Mouse (Mus musculus): ENCODE results near the gene Gtpbp8. TPM values are rescaled to one million over a fixed set of nuclear protein-coding genes. Genes with fewer than 3 reads are reported as not detected.

Gtpbp8 gene
- 38.0 and 45.5 TPM in 2 replicates for polyA plus RNA-seq (2014; fragmentation: Nextera tagmentation; extraction: Ambion mirVana)

DNA sequence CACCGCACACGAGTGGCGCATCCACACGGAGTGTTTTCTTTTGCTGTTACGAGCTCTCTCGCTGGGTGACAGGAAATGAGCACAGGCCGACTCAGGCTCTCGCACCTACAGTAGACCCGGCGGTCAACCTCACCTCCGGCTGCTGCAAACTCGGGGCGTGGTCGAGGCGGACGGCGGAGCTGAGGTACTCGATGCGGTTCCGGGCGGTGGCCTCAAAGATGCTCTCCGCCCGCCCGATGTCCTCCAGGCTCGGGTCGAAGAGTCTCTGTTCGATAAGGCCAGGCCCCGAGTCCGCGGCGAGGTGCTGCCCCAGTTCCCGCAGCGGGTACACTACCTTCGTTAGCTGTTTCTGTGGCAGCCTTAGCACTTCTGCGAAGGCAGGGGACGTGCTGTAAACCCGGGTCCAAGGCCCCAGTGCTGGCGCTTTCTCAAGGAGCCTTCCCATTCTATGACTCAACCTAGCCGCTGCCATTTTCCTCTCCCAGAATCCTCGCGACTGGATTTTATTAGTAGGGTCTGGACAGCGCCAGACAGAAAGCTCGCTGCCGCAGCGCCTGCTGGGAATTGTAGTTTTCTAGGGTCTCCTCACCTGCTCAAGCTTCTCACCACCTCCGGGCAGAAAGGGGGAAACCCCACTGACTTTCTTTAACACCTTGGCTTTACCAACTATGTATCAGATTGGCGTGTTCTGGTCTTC lies at the start of gene Gtpbp8:
TSS of gene Gtpbp8 (minus strand) at position 498 of the 697 bp plus-strand sequence.
- H3K27me3 ChIP-seq (replicated peaks; ENCODE audit: control insufficient read depth, insufficient read depth, low read length), result no peaks in the 10 kb centered on the region
- peaks cover 15% of the 10 kb centered on the region for H3K4me1 ChIP-seq (ENCODE audit: control insufficient read depth, insufficient read depth, low read length)
- peak; percentile 96 for DNase-seq (ENCODE audit: low spot score)
- peak within 1 kb of the TSS; percentile 76 for H3K4me3 ChIP-seq (ENCODE audit: low read depth, low read length)
- H3K36me3 ChIP-seq (ENCODE audit: control insufficient read depth, insufficient read depth, low read length), result peaks cover 11% of the 10 kb centered on the region
- H3K4me2 ChIP-seq (ENCODE audit: low read length), result peak within 1 kb of the TSS; percentile 64
- no peaks in the 10 kb centered on the region for H3K9me3 ChIP-seq (replicated peaks; ENCODE audit: control insufficient read depth, low read length)
- peak within 1 kb of the TSS; percentile 82 for H3K9ac ChIP-seq (ENCODE audit: low read length)
- peak within 1 kb of the TSS; percentile 92 for H3K27ac ChIP-seq (ENCODE audit: low read depth, low read length)
- ATAC-seq, result peak; percentile 96
- under 1% methylated on average over 47 of the region's 47 CpGs for WGBS

DNA sequence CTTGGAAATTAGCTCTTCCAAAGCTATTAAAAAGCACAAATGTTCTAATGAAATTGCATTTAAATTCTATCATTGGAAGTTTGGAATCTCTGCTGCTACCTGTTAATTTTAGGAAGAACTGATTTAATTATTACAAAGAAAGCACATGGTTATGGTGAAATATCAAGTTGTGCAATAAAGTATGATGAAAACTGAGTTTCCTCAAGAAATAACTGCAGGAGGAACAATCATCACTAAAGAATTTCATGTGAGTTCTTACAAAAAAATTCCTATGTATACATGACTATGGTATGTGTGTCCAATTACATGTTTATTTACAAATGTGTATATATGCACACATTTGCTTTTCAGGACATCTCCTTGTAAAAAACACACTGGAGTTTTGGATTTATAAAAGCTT lies 48.3 kb upstream of the Gtpbp8 start:
- H3K36me3 ChIP-seq (ENCODE audit: control insufficient read depth, insufficient read depth, low read length), result no peaks in the 10 kb centered on the region
- H3K9ac ChIP-seq (ENCODE audit: low read length), result no peak overlapping the region
- H3K27ac ChIP-seq (ENCODE audit: low read depth, low read length), result no peak overlapping the region
- no peak overlapping the region for H3K4me2 ChIP-seq (ENCODE audit: low read length)
- H3K4me3 ChIP-seq (ENCODE audit: low read depth, low read length), result no peak overlapping the region
- H3K4me1 ChIP-seq (ENCODE audit: control insufficient read depth, insufficient read depth, low read length), result no peaks in the 10 kb centered on the region
- ATAC-seq (no peak), DNase-seq (ENCODE audit: low spot score) (no peak)
- H3K27me3 ChIP-seq (replicated peaks; ENCODE audit: control insufficient read depth, insufficient read depth, low read length), result no peaks in the 10 kb centered on the region
- H3K9me3 ChIP-seq (replicated peaks; ENCODE audit: control insufficient read depth, low read length), result no peaks in the 10 kb centered on the region

DNA sequence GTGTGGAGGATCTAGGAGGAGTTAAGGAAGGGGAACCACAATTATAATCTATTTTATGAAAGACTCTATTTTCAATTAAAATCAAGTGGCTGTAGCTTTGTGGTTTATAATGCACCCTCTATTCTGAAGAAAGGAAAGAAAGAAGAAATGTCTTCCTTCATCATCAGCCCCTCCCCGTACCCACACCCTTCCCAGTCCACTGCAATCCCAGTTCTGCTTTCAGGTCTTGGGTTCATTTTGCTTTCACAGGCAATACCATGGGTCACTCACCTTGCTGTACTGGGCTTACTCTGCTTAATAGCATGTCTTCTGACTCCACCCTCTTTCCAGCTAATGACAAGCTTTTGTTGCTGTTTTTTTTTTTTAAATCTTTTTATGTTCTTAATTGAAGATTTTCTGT lies 40.8 kb upstream of the Gtpbp8 start:
- no peaks in the 10 kb centered on the region for H3K27me3 ChIP-seq (replicated peaks; ENCODE audit: control insufficient read depth, insufficient read depth, low read length)
- no peak overlapping the region for H3K9ac ChIP-seq (ENCODE audit: low read length)
- no peaks in the 10 kb centered on the region for H3K36me3 ChIP-seq (ENCODE audit: control insufficient read depth, insufficient read depth, low read length)
- H3K27ac ChIP-seq (ENCODE audit: low read depth, low read length), result no peak overlapping the region
- no peaks in the 10 kb centered on the region for H3K4me1 ChIP-seq (ENCODE audit: control insufficient read depth, insufficient read depth, low read length)
- ATAC-seq (no peak), DNase-seq (ENCODE audit: low spot score) (no peak)
- WGBS, result 81% methylated on average over 1 of the region's 1 CpGs
- no peak overlapping the region for H3K4me2 ChIP-seq (ENCODE audit: low read length)
- no peak overlapping the region for H3K4me3 ChIP-seq (ENCODE audit: low read depth, low read length)
- no peaks in the 10 kb centered on the region for H3K9me3 ChIP-seq (replicated peaks; ENCODE audit: control insufficient read depth, low read length)

DNA sequence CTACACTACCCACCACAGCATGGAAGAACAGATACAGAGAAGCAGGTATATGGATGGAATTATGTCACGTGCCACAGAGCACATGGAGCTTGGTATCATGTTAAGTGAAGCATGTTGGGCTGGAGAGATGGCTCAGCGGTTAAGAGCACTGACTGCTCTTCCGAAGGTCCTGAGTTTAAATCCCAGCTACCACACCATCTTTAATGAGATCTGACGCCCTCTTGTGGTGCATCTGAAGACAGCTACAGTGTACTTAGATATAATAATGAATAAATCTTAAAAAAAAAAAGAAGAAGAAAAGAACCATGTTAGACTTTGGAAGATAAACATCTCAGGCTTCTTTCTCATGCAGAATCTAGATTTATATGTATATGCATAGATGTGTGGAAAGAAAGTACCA lies 34.6 kb upstream of the Gtpbp8 start:
- Histone ChIP-seq H3K27me3 (replicated peaks; ENCODE audit: control insufficient read depth, insufficient read depth, low read length) (no peaks in the 10 kb centered on the region), H3K27ac (ENCODE audit: low read depth, low read length) (no peak overlapping the region), H3K9ac (ENCODE audit: low read length) (no peak overlapping the region), H3K9me3 (replicated peaks; ENCODE audit: control insufficient read depth, low read length) (no peaks in the 10 kb centered on the region), H3K36me3 (ENCODE audit: control insufficient read depth, insufficient read depth, low read length) (no peaks in the 10 kb centered on the region), H3K4me3 (ENCODE audit: low read depth, low read length) (no peak overlapping the region), H3K4me1 (ENCODE audit: control insufficient read depth, insufficient read depth, low read length) (no peaks in the 10 kb centered on the region), H3K4me2 (ENCODE audit: low read length) (no peak overlapping the region)
- 65% methylated on average over 4 of the region's 4 CpGs for WGBS
- ATAC-seq (no peak), DNase-seq (ENCODE audit: low spot score) (no peak)

DNA sequence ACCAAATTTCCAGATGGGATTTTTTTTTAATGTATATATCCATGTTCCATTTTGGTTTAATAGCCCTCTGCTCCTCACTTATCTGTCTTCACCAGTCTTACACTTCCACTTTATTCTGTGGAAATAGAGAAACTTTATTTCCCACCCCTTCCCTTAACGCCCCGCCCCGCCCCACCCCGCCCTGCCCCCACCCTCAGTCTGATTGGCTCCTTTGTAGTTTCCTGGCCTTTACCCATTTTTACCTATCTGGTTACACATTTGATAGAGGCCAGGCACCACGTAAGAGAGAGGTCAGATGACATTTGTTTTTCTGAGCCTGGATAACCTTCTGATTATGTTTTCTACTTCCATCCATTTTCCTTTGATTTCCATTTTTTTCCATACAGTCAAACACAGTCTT lies 33.3 kb upstream of the Gtpbp8 start:
- no peak overlapping the region for H3K4me2 ChIP-seq (ENCODE audit: low read length)
- ATAC-seq (no peak), DNase-seq (ENCODE audit: low spot score) (no peak)
- no peaks in the 10 kb centered on the region for H3K9me3 ChIP-seq (replicated peaks; ENCODE audit: control insufficient read depth, low read length)
- WGBS, result 90% methylated on average over 5 of the region's 5 CpGs
- no peaks in the 10 kb centered on the region for H3K36me3 ChIP-seq (ENCODE audit: control insufficient read depth, insufficient read depth, low read length)
- no peaks in the 10 kb centered on the region for H3K27me3 ChIP-seq (replicated peaks; ENCODE audit: control insufficient read depth, insufficient read depth, low read length)
- no peak overlapping the region for H3K9ac ChIP-seq (ENCODE audit: low read length)
- no peak overlapping the region for H3K4me3 ChIP-seq (ENCODE audit: low read depth, low read length)
- H3K4me1 ChIP-seq (ENCODE audit: control insufficient read depth, insufficient read depth, low read length), result no peaks in the 10 kb centered on the region
- no peak overlapping the region for H3K27ac ChIP-seq (ENCODE audit: low read depth, low read length)

DNA sequence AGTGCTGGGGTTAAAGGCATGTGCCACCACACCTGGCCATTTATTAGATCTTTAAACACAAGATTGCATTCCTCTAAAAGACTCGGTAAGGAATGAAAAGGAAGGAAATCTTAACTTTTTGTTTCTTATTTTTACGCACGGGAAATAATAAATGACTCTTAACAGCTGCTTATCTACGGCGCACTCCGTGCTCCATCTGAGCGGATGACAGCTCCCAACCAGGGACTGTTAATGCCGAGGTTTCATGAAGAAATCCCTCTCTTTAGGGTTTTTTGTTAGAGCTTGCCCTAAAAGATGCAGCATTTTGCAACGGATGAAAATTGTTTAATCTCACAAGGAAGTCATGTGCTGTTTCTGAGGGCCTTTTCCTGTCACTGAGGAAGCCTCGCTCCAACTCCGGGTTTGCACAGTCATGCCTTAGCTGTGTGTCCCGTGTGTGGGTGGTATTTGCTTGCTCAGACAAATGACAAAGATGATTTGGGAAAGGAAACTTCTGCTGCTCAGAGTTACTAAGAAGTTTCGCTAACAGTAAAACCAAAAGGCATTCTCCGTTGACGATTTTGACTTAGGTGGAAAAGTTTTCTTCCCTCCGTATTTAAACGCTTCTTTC lies 32.5 kb upstream of the Gtpbp8 start:
- no peak overlapping the region for H3K27ac ChIP-seq (ENCODE audit: low read depth, low read length)
- WGBS, result 86% methylated on average over 17 of the region's 17 CpGs
- H3K4me2 ChIP-seq (ENCODE audit: low read length), result no peak overlapping the region
- H3K4me1 ChIP-seq (ENCODE audit: control insufficient read depth, insufficient read depth, low read length), result no peaks in the 10 kb centered on the region
- H3K9me3 ChIP-seq (replicated peaks; ENCODE audit: control insufficient read depth, low read length), result no peaks in the 10 kb centered on the region
- H3K27me3 ChIP-seq (replicated peaks; ENCODE audit: control insufficient read depth, insufficient read depth, low read length), result no peaks in the 10 kb centered on the region
- no peak for DNase-seq (ENCODE audit: low spot score)
- no peak for ATAC-seq
- no peak overlapping the region for H3K4me3 ChIP-seq (ENCODE audit: low read depth, low read length)
- no peaks in the 10 kb centered on the region for H3K36me3 ChIP-seq (ENCODE audit: control insufficient read depth, insufficient read depth, low read length)
- no peak overlapping the region for H3K9ac ChIP-seq (ENCODE audit: low read length)

DNA sequence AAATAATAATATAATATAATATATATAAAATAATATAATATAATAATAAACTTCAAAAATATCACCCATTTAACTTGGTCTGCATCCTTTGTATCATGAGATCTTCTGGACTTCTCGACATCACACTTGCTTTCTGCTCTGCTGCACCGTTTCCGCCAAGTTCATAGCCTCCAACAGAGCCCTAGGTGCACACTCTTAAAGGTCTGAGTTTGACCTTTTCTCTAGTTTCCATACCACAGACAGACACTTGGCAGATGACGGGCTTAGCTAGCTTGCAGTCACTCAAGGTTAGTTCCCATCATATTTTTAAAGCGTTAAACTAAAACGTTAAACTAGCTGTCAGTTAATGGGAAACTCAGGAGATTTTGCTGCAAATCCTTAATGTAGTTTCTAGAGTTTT lies 28.0 kb upstream of the Gtpbp8 start:
- 92% methylated on average over 6 of the region's 6 CpGs for WGBS
- Histone ChIP-seq H3K4me1 (ENCODE audit: control insufficient read depth, insufficient read depth, low read length) (no peaks in the 10 kb centered on the region), H3K9ac (ENCODE audit: low read length) (no peak overlapping the region), H3K9me3 (replicated peaks; ENCODE audit: control insufficient read depth, low read length) (no peaks in the 10 kb centered on the region), H3K4me2 (ENCODE audit: low read length) (no peak overlapping the region), H3K4me3 (ENCODE audit: low read depth, low read length) (no peak overlapping the region), H3K36me3 (ENCODE audit: control insufficient read depth, insufficient read depth, low read length) (no peaks in the 10 kb centered on the region), H3K27me3 (replicated peaks; ENCODE audit: control insufficient read depth, insufficient read depth, low read length) (no peaks in the 10 kb centered on the region), H3K27ac (ENCODE audit: low read depth, low read length) (no peak overlapping the region)
- no peak for DNase-seq (ENCODE audit: low spot score)
- ATAC-seq, result no peak

DNA sequence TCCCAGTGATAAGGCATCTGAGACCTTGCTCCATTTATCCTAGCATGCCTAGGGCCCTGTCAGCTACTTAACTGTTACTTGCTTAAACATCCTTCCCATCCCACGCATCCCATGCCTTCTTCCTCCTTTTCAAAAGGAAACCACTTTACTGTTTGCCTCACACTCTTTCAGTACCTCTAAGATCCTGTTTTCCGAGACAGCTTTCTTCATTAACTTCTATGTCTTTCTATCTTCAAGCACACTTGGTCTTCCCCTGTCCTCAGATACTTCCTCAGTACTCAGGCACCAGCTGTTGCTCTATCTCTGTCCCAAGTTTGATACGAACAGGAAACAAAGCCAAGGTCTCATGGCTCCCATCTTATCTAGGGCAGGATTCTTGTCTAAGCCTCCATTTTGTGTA lies 27.5 kb upstream of the Gtpbp8 start:
- Histone ChIP-seq H3K27me3 (replicated peaks; ENCODE audit: control insufficient read depth, insufficient read depth, low read length) (no peaks in the 10 kb centered on the region), H3K9me3 (replicated peaks; ENCODE audit: control insufficient read depth, low read length) (no peaks in the 10 kb centered on the region), H3K9ac (ENCODE audit: low read length) (no peak overlapping the region), H3K4me3 (ENCODE audit: low read depth, low read length) (no peak overlapping the region), H3K4me1 (ENCODE audit: control insufficient read depth, insufficient read depth, low read length) (no peaks in the 10 kb centered on the region), H3K27ac (ENCODE audit: low read depth, low read length) (no peak overlapping the region), H3K4me2 (ENCODE audit: low read length) (no peak overlapping the region), H3K36me3 (ENCODE audit: control insufficient read depth, insufficient read depth, low read length) (no peaks in the 10 kb centered on the region)
- ATAC-seq, result no peak
- no peak for DNase-seq (ENCODE audit: low spot score)
- 86% methylated on average over 3 of the region's 3 CpGs for WGBS

DNA sequence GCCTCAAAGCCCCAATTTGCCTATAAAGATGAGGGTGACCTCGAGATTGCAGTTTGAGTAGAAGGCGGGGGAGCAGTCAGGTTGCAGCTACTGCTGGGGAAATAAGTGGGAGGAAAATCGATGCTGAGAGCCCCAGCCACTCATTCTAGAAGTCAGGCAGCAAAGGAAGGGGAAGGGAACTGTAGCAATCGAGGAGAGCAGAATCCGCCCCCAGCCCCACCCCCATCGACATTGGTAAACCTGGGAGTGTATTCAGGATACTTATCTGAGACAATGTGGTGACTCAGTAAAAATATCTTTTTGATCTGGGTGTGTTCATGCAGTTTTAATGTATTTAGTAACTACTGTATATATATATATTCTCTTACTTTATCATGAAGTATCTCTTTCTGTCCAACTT lies 26.4 kb upstream of the Gtpbp8 start:
- no peaks in the 10 kb centered on the region for H3K4me1 ChIP-seq (ENCODE audit: control insufficient read depth, insufficient read depth, low read length)
- H3K4me2 ChIP-seq (ENCODE audit: low read length), result no peak overlapping the region
- no peaks in the 10 kb centered on the region for H3K9me3 ChIP-seq (replicated peaks; ENCODE audit: control insufficient read depth, low read length)
- ATAC-seq (no peak), DNase-seq (ENCODE audit: low spot score) (no peak)
- H3K9ac ChIP-seq (ENCODE audit: low read length), result no peak overlapping the region
- H3K36me3 ChIP-seq (ENCODE audit: control insufficient read depth, insufficient read depth, low read length), result no peaks in the 10 kb centered on the region
- no peak overlapping the region for H3K4me3 ChIP-seq (ENCODE audit: low read depth, low read length)
- no peaks in the 10 kb centered on the region for H3K27me3 ChIP-seq (replicated peaks; ENCODE audit: control insufficient read depth, insufficient read depth, low read length)
- H3K27ac ChIP-seq (ENCODE audit: low read depth, low read length), result no peak overlapping the region
- 82% methylated on average over 6 of the region's 6 CpGs for WGBS
